Mouse (Mus musculus) lung, postnatal 14 days (tissue): ENCODE measurements around the gene Egln3.
A peak's percentile ranks its signal among the peaks of the same experiment; 100 is the strongest.

Experiments
- DNase-seq: peaks from one replicate; pipeline ENCODE4 v3.0.0; 2021

Egln3 gene

GRCm38 (mm10) chr12:54202276-54202675 lies 1.4 kb downstream of the Egln3 start:
- DNase-seq, result no peak

- no peak for DNase-seq
Measured at GRCm38 (mm10) chr12:54200856-54201255, 2.8 kb downstream of the Egln3 start.

- DNase-seq, result peak; percentile 40
Measured at GRCm38 (mm10) chr12:54200172-54200571, 3.5 kb downstream of the Egln3 start.

GRCm38 (mm10) chr12:54198282-54198918 lies 5.3 kb downstream of the Egln3 start:
- no peak for DNase-seq

GRCm38 (mm10) chr12:54197849-54198248 lies 5.8 kb downstream of the Egln3 start:
- DNase-seq, result no peak

GRCm38 (mm10) chr12:54197301-54197782 lies 6.3 kb downstream of the Egln3 start:
- no peak for DNase-seq

GRCm38 (mm10) chr12:54196881-54197280 lies 6.8 kb downstream of the Egln3 start:
- DNase-seq, result no peak

GRCm38 (mm10) chr12:54194159-54194558 lies 9.5 kb downstream of the Egln3 start:
- DNase-seq, result no peak

- DNase-seq, result no peak
Measured at GRCm38 (mm10) chr12:54192305-54192661, 11.4 kb downstream of the Egln3 start.

- DNase-seq, result peak; percentile 88
Measured at GRCm38 (mm10) chr12:54191608-54192304, 11.9 kb downstream of the Egln3 start.

GRCm38 (mm10) chr12:54191181-54191580 lies 12.5 kb downstream of the Egln3 start:
- peak; percentile 21 for DNase-seq

- peak; percentile 53 for DNase-seq
Measured at GRCm38 (mm10) chr12:54187812-54188600, 15.7 kb downstream of the Egln3 start.

- no peak for DNase-seq
Measured at GRCm38 (mm10) chr12:54186926-54187623, 16.6 kb downstream of the Egln3 start.

GRCm38 (mm10) chr12:54184264-54184663 lies 19.4 kb downstream of the Egln3 start:
- no peak for DNase-seq

GRCm38 (mm10) chr12:54178323-54178722 lies 25.3 kb downstream of the Egln3 start:
- no peak for DNase-seq

- no peak for DNase-seq
Measured at GRCm38 (mm10) chr12:54168786-54169185, 34.9 kb downstream of the Egln3 start.

GRCm38 (mm10) chr12:54167737-54168136 lies 35.9 kb downstream of the Egln3 start:
- no peak for DNase-seq

GRCm38 (mm10) chr12:54164724-54165050 lies 39.0 kb downstream of the Egln3 start:
- DNase-seq, result no peak

- DNase-seq, result no peak
Measured at GRCm38 (mm10) chr12:54164040-54164723, 39.5 kb downstream of the Egln3 start.

- DNase-seq, result no peak
Measured at GRCm38 (mm10) chr12:54163166-54163565, 40.5 kb downstream of the Egln3 start.

GRCm38 (mm10) chr12:54162637-54163131 lies 41.0 kb downstream of the Egln3 start:
- DNase-seq, result peak; percentile 31

GRCm38 (mm10) chr12:54161468-54162202 lies 42.0 kb downstream of the Egln3 start:
- no peak for DNase-seq
